Mouse (Mus musculus): ENCODE data around the gene Cpt1b.

GRCm38 (mm10) chr15:89428821-89429351 lies 3.2 kb upstream of the Cpt1b start:
- TF ChIP-seq CTCF (IDR thresholded peaks at IDR 0.05; ENCODE audit: low read depth, low read length) (no peak), POLR2A (IDR thresholded peaks at IDR 0.05; ENCODE audit: extremely low read depth, insufficient read depth, low read length) (no peak)

Measured in liver, adult 2 months (tissue).